Mouse (Mus musculus) brain, embryonic 18.5 days (tissue): ENCODE results near the gene Gm28490.
"Not testable (repeated sequence)": the region's sequence is repeated elsewhere in the genome, so short reads cannot be mapped to it uniquely, and the experiment has no call there.

ENCODE experiments used
- DNase-seq: peaks from one replicate; pipeline ENCODE4 v3.0.0-alpha.2; 2012; ENCODE audit warnings: low read depth, low spot score

Gm28490 gene

GRCm38 (mm10) chrY:31634656-31635055 lies at the start of gene Gm28490:
Gm28490 (minus strand) TSS chrY:31634756.
- DNase-seq: not testable (repeated sequence)
